Mouse (Mus musculus) frontal cortex, postnatal 10 days (tissue): ENCODE data around the gene Atf7ip2.

Source experiments
- DNase-seq, 2 experiments: peaks; one replicate each; pipeline ENCODE4 v3.0.0; 2022; ENCODE audit warnings: low spot score in 2 of 2, mixed read lengths in 1 of 2

The Atf7ip2 gene

GRCm38 (mm10) chr16:10297696-10298644 lies 105.5 kb downstream of the Atf7ip2 start:
- DNase-seq = no peak

- no peak for DNase-seq
These were observed 107.1 kb downstream of the Atf7ip2 start for GRCm38 (mm10) chr16:10299637-10300036.

- no peak for DNase-seq
These were observed 108.0 kb downstream of the Atf7ip2 start for GRCm38 (mm10) chr16:10300231-10301186.
